Mouse (Mus musculus): Measurements from ENCODE around the gene Wif1. TPM values are rescaled to one million over a fixed set of nuclear protein-coding genes. Genes with fewer than 3 reads are reported as not detected.

Wif1 gene
- polyA plus RNA-seq, 1 experiment from 2014 or later, result 6.2 TPM

DNA sequence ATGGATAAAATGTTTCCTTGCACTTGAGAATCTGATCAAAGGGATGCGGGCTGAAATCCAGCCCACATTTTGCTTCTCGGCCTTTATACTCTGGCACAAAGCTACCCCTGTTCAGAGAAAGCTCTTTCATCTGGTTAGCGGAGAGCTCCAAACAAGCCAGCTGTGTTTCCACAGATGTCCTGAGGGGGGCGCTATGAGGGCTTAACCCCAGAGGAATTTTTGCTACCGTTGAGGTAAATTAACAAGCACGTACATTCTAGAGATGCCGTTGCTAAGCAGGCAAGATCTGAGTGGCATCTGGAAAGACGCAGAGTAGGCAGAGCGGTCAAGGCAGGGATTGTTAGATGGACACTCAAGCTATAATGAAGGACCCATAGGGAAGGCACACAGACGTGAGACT lies 13.7 kb downstream of the Wif1 start:
- no peaks in the 10 kb centered on the region for H3K4me1 ChIP-seq
- no peak overlapping the region for H3K4me3 ChIP-seq
- no peak for ATAC-seq (ENCODE audit: extremely low read depth, insufficient number of reproducible peaks, low FRiP score, low TSS enrichment)
- no peak overlapping the region for H3K9ac ChIP-seq
- H3K4me2 ChIP-seq, result no peak overlapping the region
- no peak overlapping the region for H3K27ac ChIP-seq (replicated peaks)
- H3K36me3 ChIP-seq, result no peaks in the 10 kb centered on the region
- no peaks in the 10 kb centered on the region for H3K27me3 ChIP-seq (replicated peaks)
- H3K9me3 ChIP-seq, result no peaks in the 10 kb centered on the region
- 72% methylated on average over 10 of the region's 10 CpGs for WGBS

DNA sequence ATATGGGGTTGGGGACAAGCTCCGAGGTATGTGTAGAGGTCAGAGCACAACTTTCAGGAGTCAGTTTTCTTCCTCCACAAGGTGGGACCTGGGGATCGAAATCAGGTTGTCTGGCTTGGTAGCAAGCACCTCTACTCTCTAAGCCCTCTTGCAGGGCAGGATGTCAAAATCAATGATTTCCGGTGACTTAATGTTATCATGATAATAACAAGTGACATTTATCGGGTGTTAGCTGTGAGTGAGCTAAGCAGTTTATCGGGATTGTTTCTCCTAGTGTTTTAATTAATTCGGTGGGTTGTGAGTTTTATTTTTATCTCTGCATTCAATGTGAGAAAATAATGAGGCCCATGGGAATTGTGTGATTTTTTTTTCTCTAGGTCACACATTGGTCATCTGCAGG lies 18.3 kb downstream of the Wif1 start:
- no peak for ATAC-seq (ENCODE audit: extremely low read depth, insufficient number of reproducible peaks, low FRiP score, low TSS enrichment)
- 76% methylated on average over 6 of the region's 6 CpGs for whole genome bisulfite sequencing
- H3K4me1 ChIP-seq, result peaks cover 25% of the 10 kb centered on the region
- no peaks in the 10 kb centered on the region for H3K9me3 ChIP-seq
- H3K9ac ChIP-seq, result no peak overlapping the region
- no peak overlapping the region for H3K27ac ChIP-seq (replicated peaks)
- H3K4me2 ChIP-seq, result no peak overlapping the region
- H3K27me3 ChIP-seq (replicated peaks), result no peaks in the 10 kb centered on the region
- H3K4me3 ChIP-seq, result no peak overlapping the region
- H3K36me3 ChIP-seq, result no peaks in the 10 kb centered on the region

DNA sequence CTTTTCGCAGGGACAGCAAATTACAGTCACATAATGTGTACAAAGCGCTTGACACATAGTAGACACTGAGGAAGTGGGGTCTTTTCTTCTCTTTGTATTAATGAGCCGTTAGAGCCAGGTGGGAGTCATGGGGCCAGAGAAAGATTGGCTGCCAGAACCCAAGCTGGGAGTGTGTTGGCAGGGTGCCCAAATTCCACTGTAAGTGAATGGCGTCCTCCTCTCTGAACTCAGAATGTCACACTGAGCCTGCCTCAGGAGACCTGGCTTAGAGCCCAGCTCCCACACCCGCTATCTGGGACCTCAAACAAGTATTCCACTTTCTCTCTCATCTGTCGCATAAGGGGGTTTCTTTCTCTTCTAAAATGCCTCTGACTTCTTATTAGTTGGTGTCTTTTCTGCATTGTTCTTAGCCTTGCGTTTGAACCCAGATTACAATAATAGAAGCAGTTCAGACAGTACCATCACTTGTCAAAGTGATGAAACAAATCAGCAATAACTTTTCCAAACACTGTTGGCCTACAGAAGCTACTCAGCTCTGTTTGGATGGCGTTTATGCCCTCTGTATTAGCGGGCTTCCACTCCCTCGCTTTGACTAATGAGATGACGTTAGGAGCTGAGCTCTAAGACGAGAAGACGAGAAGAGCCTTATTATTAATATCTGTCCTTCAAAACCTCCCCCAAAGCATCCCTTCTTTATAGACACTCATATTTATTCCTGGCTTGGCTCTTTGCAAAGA lies 21.9 kb downstream of the Wif1 start:
- peak overlapping the region; percentile 51 for H3K4me2 ChIP-seq
- peak overlapping the region; percentile 9; the same call in 1 of the 2 replicates for H3K4me3 ChIP-seq
- peak overlapping the region; percentile 88 for H3K27ac ChIP-seq (replicated peaks)
- H3K9me3 ChIP-seq, result no peaks in the 10 kb centered on the region
- H3K4me1 ChIP-seq, result peaks cover 31% of the 10 kb centered on the region
- no peak overlapping the region for H3K9ac ChIP-seq
- ATAC-seq (ENCODE audit: extremely low read depth, insufficient number of reproducible peaks, low FRiP score, low TSS enrichment), result peak; percentile 64; the same call in 1 of the 2 replicates
- H3K36me3 ChIP-seq, result no peaks in the 10 kb centered on the region
- 21% methylated on average over 13 of the region's 13 CpGs for WGBS
- H3K27me3 ChIP-seq (replicated peaks), result no peaks in the 10 kb centered on the region

DNA sequence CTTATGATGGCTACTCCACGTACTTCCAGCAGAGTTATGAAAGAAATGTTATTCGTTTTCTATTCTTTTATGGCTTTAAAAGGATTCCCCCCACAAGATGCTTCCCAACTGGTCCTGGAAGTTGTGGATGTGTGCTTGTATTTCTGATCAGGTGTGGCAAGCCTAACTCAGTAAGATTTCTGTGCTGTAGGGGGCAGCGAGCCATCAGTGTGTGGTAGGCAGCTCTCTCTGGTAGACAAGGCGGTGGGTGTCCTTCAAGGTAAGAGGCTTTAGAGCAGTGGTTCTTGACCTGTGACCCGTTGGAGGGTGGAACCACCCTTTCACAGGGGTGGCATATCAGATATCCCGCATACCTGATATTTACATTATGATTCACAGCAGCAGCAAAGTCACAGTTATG lies 23.1 kb downstream of the Wif1 start:
- no peak for ATAC-seq (ENCODE audit: extremely low read depth, insufficient number of reproducible peaks, low FRiP score, low TSS enrichment)
- H3K27ac ChIP-seq (replicated peaks), result peak overlapping the region; percentile 88; the same call in 1 of the 2 replicates

DNA sequence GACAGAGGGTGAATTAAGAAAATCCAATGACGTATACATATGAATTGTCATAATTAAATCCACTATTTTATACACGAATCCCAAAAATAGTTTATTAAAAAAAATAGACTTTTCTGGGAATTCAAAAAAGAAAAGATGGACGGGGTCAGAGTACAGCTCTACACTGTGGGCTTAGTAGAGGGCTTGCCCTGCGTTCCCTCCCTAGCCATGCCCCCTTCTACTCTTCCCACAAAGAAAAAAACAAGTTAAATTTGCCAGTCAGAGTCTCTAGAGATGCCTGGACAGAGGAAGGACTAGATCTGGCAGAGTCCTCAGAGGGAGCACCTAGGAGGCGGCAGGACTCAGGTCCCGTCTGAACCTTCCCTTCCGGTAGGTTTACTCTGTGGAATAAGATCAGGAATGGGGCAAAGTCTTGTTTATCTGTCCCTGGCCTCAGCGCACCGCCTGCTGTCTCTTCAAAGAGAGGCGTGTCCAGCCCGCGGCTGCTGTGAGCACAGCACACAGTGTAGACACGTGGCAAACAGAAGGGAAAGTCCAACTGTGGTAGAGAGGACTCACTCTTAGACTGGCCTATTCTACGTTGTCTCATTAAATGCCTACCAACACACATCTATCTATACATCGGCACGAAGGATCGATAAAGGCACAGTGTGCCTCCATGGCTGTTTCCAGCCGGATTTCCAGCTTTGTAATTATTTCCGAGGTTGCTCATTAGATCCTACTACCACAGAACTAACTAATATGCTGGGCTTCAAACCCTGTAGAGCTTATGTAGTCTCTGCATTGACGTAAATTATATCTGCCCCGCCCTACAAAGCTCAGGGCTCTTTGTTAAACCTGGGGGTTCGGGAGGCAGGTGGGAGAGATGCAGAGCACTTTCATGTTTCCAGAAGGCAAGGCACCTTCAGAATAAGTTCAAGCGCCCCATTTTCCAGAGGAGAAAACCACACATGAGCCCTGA lies 25.6 kb downstream of the Wif1 start:
- 70% methylated on average over 23 of the region's 23 CpGs for WGBS
- no peaks in the 10 kb centered on the region for H3K27me3 ChIP-seq (replicated peaks)
- no peak overlapping the region for H3K27ac ChIP-seq (replicated peaks)
- H3K9me3 ChIP-seq, result no peaks in the 10 kb centered on the region
- no peak overlapping the region for H3K4me2 ChIP-seq
- no peaks in the 10 kb centered on the region for H3K36me3 ChIP-seq
- H3K4me1 ChIP-seq, result peaks cover 31% of the 10 kb centered on the region
- H3K4me3 ChIP-seq, result no peak overlapping the region
- ATAC-seq (ENCODE audit: extremely low read depth, insufficient number of reproducible peaks, low FRiP score, low TSS enrichment), result no peak
- no peak overlapping the region for H3K9ac ChIP-seq

More for the DNA sequence above, 23.1 kb downstream of the Wif1 start:
- H3K9ac ChIP-seq, result no peak overlapping the region
- H3K36me3 ChIP-seq, result no peaks in the 10 kb centered on the region
- H3K9me3 ChIP-seq, result no peaks in the 10 kb centered on the region
- peaks cover 31% of the 10 kb centered on the region for H3K4me1 ChIP-seq
- H3K4me3 ChIP-seq, result no peak overlapping the region
- H3K4me2 ChIP-seq, result no peak overlapping the region
- 68% methylated on average over 6 of the region's 6 CpGs for WGBS
- H3K27me3 ChIP-seq (replicated peaks), result no peaks in the 10 kb centered on the region

DNA sequence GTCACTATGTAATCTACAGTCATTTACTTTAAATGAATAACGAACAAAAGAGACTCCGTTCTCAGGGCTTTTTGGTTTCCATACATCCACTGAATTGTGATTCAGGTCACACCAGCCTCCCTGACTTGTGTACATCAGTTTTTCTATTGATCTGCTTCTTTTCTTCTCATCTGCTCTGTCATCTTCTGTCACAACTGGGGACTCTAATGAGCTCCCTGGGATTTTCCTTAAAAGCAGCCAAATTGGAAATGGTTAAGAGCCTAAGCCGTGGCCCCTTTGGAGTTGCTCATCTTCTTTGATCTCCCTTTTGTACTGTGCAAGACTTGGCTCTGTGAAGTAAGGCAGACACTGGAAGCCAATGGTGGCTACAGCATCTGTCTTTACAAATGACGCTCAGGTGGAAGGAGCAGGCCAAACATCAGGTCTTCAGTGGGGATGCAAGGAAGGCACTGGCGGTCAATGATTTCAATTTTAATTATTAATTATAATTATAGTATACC lies 27.6 kb downstream of the Wif1 start:
- Histone ChIP-seq H3K4me3 (no peak overlapping the region), H3K27me3 (replicated peaks) (no peaks in the 10 kb centered on the region), H3K27ac (replicated peaks) (no peak overlapping the region), H3K9ac (no peak overlapping the region), H3K4me1 (peaks cover 13% of the 10 kb centered on the region), H3K36me3 (no peaks in the 10 kb centered on the region), H3K9me3 (no peaks in the 10 kb centered on the region), H3K4me2 (no peak overlapping the region)
- WGBS, result 87% methylated on average over 5 of the region's 5 CpGs
- ATAC-seq (ENCODE audit: extremely low read depth, insufficient number of reproducible peaks, low FRiP score, low TSS enrichment), result no peak

DNA sequence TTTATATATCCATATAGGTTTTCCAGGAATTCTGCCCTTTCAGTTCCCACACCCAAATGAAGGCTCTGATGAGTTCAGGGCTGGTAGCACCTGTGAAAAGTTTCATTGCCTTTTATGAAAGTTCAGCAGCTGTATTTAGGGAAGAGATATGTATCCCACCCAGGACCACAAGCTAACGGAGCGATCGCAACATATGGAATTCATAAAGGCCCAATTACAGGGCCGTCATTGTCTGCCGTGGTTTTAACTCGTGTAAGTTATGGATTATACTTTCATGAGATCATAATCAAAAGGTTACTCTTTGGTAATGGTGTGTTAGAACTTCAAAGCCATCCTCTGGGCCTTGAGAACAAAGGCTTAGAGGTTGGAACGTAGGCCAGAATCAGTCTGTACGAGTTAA lies 28.9 kb downstream of the Wif1 start:
- no peak overlapping the region for H3K4me3 ChIP-seq
- no peak overlapping the region for H3K27ac ChIP-seq (replicated peaks)
- H3K4me1 ChIP-seq, result 0 out of 2 replicates have a peak, but pooled peaks cover 3% of the 10 kb centered on the region
- H3K36me3 ChIP-seq, result no peaks in the 10 kb centered on the region
- no peak overlapping the region for H3K9ac ChIP-seq
- no peaks in the 10 kb centered on the region for H3K27me3 ChIP-seq (replicated peaks)
- 82% methylated on average over 8 of the region's 8 CpGs for WGBS
- no peak for ATAC-seq (ENCODE audit: extremely low read depth, insufficient number of reproducible peaks, low FRiP score, low TSS enrichment)
- H3K4me2 ChIP-seq, result no peak overlapping the region
- no peaks in the 10 kb centered on the region for H3K9me3 ChIP-seq

DNA sequence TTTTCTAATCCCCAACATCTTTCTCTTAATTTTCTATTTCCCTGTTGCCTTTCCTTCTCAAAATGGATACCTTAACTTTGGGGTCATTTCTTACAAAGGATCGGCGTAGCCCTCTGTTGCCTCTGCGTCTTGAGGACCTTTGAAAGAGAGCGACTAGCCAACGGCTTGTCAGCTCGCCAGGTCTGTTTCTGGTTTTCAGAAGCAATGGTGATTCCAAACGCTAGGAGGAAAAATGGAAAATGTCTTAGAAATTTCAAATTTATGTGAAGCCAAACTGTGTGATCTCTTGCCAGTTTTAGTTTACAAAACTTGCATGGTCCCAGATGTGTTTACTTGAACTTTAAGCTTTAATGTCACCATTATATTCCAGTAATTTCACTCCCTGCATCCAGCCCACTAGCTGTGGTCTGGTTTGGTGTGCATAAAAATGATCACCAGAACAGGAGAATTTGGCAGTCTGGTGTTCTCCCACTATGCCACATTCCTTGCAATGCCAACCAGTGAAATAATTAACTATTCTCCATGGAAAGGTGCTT lies 33.7 kb downstream of the Wif1 start:
- no peaks in the 10 kb centered on the region for H3K36me3 ChIP-seq
- H3K27ac ChIP-seq (replicated peaks), result no peak overlapping the region
- ATAC-seq (ENCODE audit: extremely low read depth, insufficient number of reproducible peaks, low FRiP score, low TSS enrichment), result no peak
- no peaks in the 10 kb centered on the region for H3K9me3 ChIP-seq
- 86% methylated on average over 7 of the region's 7 CpGs for WGBS
- H3K9ac ChIP-seq, result no peak overlapping the region
- H3K27me3 ChIP-seq (replicated peaks), result no peaks in the 10 kb centered on the region
- H3K4me2 ChIP-seq, result no peak overlapping the region
- H3K4me3 ChIP-seq, result no peak overlapping the region
- H3K4me1 ChIP-seq, result no peaks in the 10 kb centered on the region

DNA sequence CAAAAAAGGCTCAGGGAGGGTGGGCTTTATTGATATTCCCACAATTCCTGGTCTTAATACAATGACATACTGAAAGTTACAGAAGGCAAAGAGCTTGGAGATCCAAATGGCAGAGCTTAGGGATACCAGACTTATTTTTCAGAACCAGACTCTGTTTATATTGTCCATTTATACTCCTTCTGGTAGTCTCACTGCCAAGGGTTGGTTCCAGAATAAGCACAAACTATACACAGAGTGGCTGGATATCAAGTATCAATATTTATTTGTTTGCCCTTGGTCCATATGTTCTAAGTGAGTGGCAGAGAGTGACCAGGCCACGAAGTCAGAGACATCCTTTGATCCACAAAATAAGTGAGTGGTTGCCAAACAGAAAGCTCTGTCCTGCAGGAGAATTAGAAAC lies 34.2 kb downstream of the Wif1 start:
- no peaks in the 10 kb centered on the region for H3K9me3 ChIP-seq
- no peaks in the 10 kb centered on the region for H3K27me3 ChIP-seq (replicated peaks)
- H3K4me2 ChIP-seq, result no peak overlapping the region
- no peak for ATAC-seq (ENCODE audit: extremely low read depth, insufficient number of reproducible peaks, low FRiP score, low TSS enrichment)
- 45% methylated on average over 1 of the region's 1 CpGs for WGBS
- H3K4me1 ChIP-seq, result no peaks in the 10 kb centered on the region
- no peaks in the 10 kb centered on the region for H3K36me3 ChIP-seq
- no peak overlapping the region for H3K9ac ChIP-seq
- no peak overlapping the region for H3K27ac ChIP-seq (replicated peaks)
- H3K4me3 ChIP-seq, result no peak overlapping the region

DNA sequence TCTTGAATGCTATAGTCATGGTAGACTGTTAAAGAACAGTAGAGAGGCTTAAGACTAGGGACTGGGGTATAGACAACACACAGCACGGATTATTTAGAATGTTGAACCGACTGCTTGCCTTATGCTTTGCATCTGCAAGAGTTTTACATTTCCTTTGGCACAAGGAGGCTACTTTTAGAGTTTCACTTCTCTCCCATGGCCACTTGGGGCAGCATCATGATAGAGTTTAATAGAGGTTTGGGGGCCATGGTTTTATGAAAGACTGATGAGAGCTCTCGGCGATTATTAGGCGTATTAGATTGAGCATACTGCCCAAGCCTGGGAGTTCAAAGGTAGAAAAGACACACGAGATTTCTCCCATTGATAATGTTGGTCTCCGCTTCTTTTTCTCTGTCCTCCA lies 37.0 kb downstream of the Wif1 start:
- Histone ChIP-seq H3K4me1 (no peaks in the 10 kb centered on the region), H3K9ac (no peak overlapping the region), H3K4me3 (no peak overlapping the region), H3K9me3 (no peaks in the 10 kb centered on the region), H3K4me2 (no peak overlapping the region), H3K27me3 (replicated peaks) (no peaks in the 10 kb centered on the region), H3K27ac (replicated peaks) (no peak overlapping the region), H3K36me3 (no peaks in the 10 kb centered on the region)
- no peak for ATAC-seq (ENCODE audit: extremely low read depth, insufficient number of reproducible peaks, low FRiP score, low TSS enrichment)
- 66% methylated on average over 7 of the region's 7 CpGs for WGBS

DNA sequence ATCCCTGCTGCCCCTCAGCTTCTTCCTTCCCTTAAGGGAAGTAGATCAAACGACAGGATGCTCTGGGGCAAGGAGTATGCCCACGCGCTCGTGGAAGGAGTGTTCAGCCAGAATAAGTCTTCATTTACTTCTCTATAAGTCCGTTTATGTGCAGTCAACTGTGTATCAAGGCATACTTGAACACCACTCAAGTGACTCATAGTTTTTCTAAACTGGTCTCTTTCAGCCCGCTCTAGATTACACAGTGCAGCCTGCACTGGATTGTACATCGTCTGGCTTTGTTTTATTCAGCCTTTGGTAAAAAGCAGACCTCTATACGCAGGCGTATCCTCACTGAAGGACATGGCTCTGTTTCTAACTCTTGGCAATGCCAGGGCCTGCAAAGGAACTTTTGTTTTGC lies 46.7 kb downstream of the Wif1 start:
- H3K36me3 ChIP-seq, result no peaks in the 10 kb centered on the region
- 61% methylated on average over 9 of the region's 9 CpGs for WGBS
- ATAC-seq (ENCODE audit: extremely low read depth, insufficient number of reproducible peaks, low FRiP score, low TSS enrichment), result no peak

More for the DNA sequence above, 46.7 kb downstream of the Wif1 start:
- Histone ChIP-seq H3K9ac (no peak overlapping the region), H3K4me1 (no peaks in the 10 kb centered on the region), H3K4me2 (no peak overlapping the region), H3K27me3 (replicated peaks) (no peaks in the 10 kb centered on the region), H3K27ac (replicated peaks) (0 out of 2 replicates have a peak overlapping the region, but pooled peaks have one; percentile 16), H3K4me3 (no peak overlapping the region), H3K9me3 (no peaks in the 10 kb centered on the region)
